Mouse (Mus musculus): Measurements from ENCODE around the gene Hist1h4i. TPM values are rescaled to one million over a fixed set of nuclear protein-coding genes. Genes with fewer than 3 reads are reported as not detected.

Hist1h4i gene
- 1 to 10 TPM; 7.5 to 9.7 TPM for polyA plus RNA-seq (2017; shearing (Covaris generic))

GRCm38 (mm10) chr13:22041142-22041536, at the start of gene Hist1h4i:
TSS of gene Hist1h4i (minus strand) at chr13:22041362.

GRCm38 (mm10) chr13:22084140-22084539, 43.0 kb upstream of the Hist1h4i start, which contains the start of gene Vmn1r188:
TSS of gene Vmn1r188 (plus strand) at chr13:22084440.

GRCm38 (mm10) chr13:22042568-22043502, 1.7 kb upstream of the Hist1h4i start, which contains the start of the genes Hist1h2ag and Hist1h2bj:
TSS of gene Hist1h2ag (minus strand) at chr13:22042944.
TSS of gene Hist1h2bj (plus strand) at chr13:22043214.

GRCm38 (mm10) chr13:22035267-22036148, 5.7 kb downstream of the Hist1h4i start, which contains the start of the genes Hist1h2ah and Hist1h2bk:
TSS of gene Hist1h2ah (minus strand) at chr13:22035568.
TSS of gene Hist1h2bk (plus strand) at chr13:22035870.

GRCm38 (mm10) chr13:22009642-22010041, 31.5 kb downstream of the Hist1h4i start, which contains the start of gene Prss16:
TSS of gene Prss16 (minus strand) at chr13:22009742.

Other genes with a start within 250 kb of the Hist1h4i start
- gene Hist1h2bq, start 231.2 kb downstream of the Hist1h4i start, polyA plus RNA-seq (2017; shearing (Covaris generic)): 10 to 100 TPM in 1 of 2 experiments, 1 to 10 TPM in 1; 7.5 to 13.4 TPM
- not detected for gene Hist1h2ao, start 230.9 kb downstream of the Hist1h4i start, polyA plus RNA-seq (2017; shearing (Covaris generic))
- gene Hist1h4m, start 229.6 kb downstream of the Hist1h4i start, polyA plus RNA-seq (2017; shearing (Covaris generic)): 10 to 100 TPM; 42.5 to 43.7 TPM
- 10 to 100 TPM; 22.4 to 34.7 TPM for gene Hist1h4n, start 209.2 kb downstream of the Hist1h4i start, polyA plus RNA-seq (2017; shearing (Covaris generic))
- gene Hist1h2ap, start 207.9 kb downstream of the Hist1h4i start, polyA plus RNA-seq (2017; shearing (Covaris generic)): 100 to 1,000 TPM; 128 to 153 TPM
- gene Hist1h2br, start 207.6 kb downstream of the Hist1h4i start, polyA plus RNA-seq (2017; shearing (Covaris generic)): 10 to 100 TPM in 1 of 2 experiments, 1 to 10 TPM in 1; 7.3 to 14.5 TPM
- under 1 TPM in 1 of 2 experiments, not detected in 1; 0.36 TPM for gene Zfp184, start 96.3 kb downstream of the Hist1h4i start, polyA plus RNA-seq (2017; shearing (Covaris generic))
- gene Pom121l2, start 60.2 kb downstream of the Hist1h4i start, polyA plus RNA-seq (2017; shearing (Covaris generic)): not detected
- gene Prss16, start 31.6 kb downstream of the Hist1h4i start, polyA plus RNA-seq (2017; shearing (Covaris generic)): 1 to 10 TPM in 1 of 2 experiments, under 1 TPM in 1; 0.16 to 1.4 TPM
- gene Hist1h2ah, start 5.8 kb downstream of the Hist1h4i start, polyA plus RNA-seq (2017; shearing (Covaris generic)): under 1 TPM in 1 of 2 experiments, not detected in 1; 0.83 TPM
- gene Hist1h2bk, start 5.5 kb downstream of the Hist1h4i start, polyA plus RNA-seq (2017; shearing (Covaris generic)): under 1 TPM in 1 of 2 experiments, not detected in 1; 0.48 TPM
- 1 to 10 TPM; 1.8 to 6.1 TPM for gene Hist1h2ag, start 1.6 kb upstream of the Hist1h4i start, polyA plus RNA-seq (2017; shearing (Covaris generic))
- gene Hist1h2bj, start 1.9 kb upstream of the Hist1h4i start, polyA plus RNA-seq (2017; shearing (Covaris generic)): 1 to 10 TPM; 2.4 to 5.9 TPM
- gene Vmn1r188, start 43.1 kb upstream of the Hist1h4i start, polyA plus RNA-seq (2017; shearing (Covaris generic)): under 1 TPM in 1 of 2 experiments, not detected in 1; 0.05 TPM
- gene Vmn1r189, start 64.5 kb upstream of the Hist1h4i start, polyA plus RNA-seq (2017; shearing (Covaris generic)): not detected
- gene Vmn1r191, start 142.6 kb upstream of the Hist1h4i start, polyA plus RNA-seq (2017; shearing (Covaris generic)): under 1 TPM in 1 of 2 experiments, not detected in 1; 0.06 TPM
- gene Vmn1r192, start 149.8 kb upstream of the Hist1h4i start, polyA plus RNA-seq (2017; shearing (Covaris generic)): not detected
- under 1 TPM; 0.06 to 0.42 TPM for gene Vmn1r193, start 181.8 kb upstream of the Hist1h4i start, polyA plus RNA-seq (2017; shearing (Covaris generic))
- not detected for gene Vmn1r194, start 202.9 kb upstream of the Hist1h4i start, polyA plus RNA-seq (2017; shearing (Covaris generic))
- gene Vmn1r195, start 229.2 kb upstream of the Hist1h4i start, polyA plus RNA-seq (2017; shearing (Covaris generic)): under 1 TPM in 1 of 2 experiments, not detected in 1; 0.66 TPM
- gene Vmn1r196, start 248.6 kb upstream of the Hist1h4i start, polyA plus RNA-seq (2017; shearing (Covaris generic)): not detected